Mouse (Mus musculus): ENCODE data around the gene Osbpl11. TPM values are rescaled to one million over a fixed set of nuclear protein-coding genes. Genes with fewer than 3 reads are reported as not detected.

The Osbpl11 gene
- polyA plus RNA-seq, 1 experiment from 2014 or later = 11.7 TPM

Other genes starting within 250 kb of the Osbpl11 start
- gene Iqcg, start 128.9 kb upstream of the Osbpl11 start, polyA plus RNA-seq (2015; fragmentation: Nextera tagmentation; extraction: Ambion mirVana) = 7.5 and 7.9 TPM in 2 replicates
- 370 and 392 TPM in 2 replicates for gene Rpl35a, start 128.6 kb upstream of the Osbpl11 start, polyA plus RNA-seq (2015; fragmentation: Nextera tagmentation; extraction: Ambion mirVana)
- gene Lmln, start 122.5 kb upstream of the Osbpl11 start, polyA plus RNA-seq (2015; fragmentation: Nextera tagmentation; extraction: Ambion mirVana) = 3.2 and 4.1 TPM in 2 replicates
- gene Snx4, start 66.4 kb downstream of the Osbpl11 start, polyA plus RNA-seq (2015; fragmentation: Nextera tagmentation; extraction: Ambion mirVana) = 87.3 and 103 TPM in 2 replicates
- 47.2 and 47.5 TPM in 2 replicates for gene Zfp148, start 195.8 kb downstream of the Osbpl11 start, polyA plus RNA-seq (2015; fragmentation: Nextera tagmentation; extraction: Ambion mirVana)

All from hindbrain, embryonic 16.5 days (tissue).